Mouse (Mus musculus) urinary bladder, postnatal 4 days (tissue): ENCODE results near the gene Btbd9.
"Not testable (repeated sequence)": the region's sequence is repeated elsewhere in the genome, so short reads cannot be mapped to it uniquely, and the experiment has no call there.

Experiments
- DNase-seq, 2 experiments: peaks; one replicate each; pipeline ENCODE4 v3.0.0; 2021 to 2022; ENCODE audit warnings: low spot score in 2 of 2

Btbd9 gene

DNA sequence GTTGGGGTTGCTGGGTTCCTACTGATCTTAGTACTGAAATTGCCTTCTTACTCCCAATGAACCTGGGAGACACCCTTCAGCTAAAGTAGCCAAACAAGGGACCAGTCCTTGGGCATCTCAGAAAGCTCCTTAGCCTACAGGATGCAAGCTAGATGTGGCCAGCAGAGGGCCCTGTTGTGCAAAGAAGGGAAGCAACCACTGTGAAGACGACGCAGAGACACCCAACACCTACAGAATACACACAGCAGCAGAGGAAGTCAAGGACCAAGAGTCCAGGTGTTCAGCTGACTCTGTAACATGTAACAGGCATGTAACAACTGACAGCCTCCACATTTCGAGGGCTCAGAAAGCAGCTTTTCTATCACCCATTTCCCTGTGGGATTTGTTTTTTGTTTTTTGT is 16.8 kb downstream of the Btbd9 start:
- DNase-seq: no peak

DNA sequence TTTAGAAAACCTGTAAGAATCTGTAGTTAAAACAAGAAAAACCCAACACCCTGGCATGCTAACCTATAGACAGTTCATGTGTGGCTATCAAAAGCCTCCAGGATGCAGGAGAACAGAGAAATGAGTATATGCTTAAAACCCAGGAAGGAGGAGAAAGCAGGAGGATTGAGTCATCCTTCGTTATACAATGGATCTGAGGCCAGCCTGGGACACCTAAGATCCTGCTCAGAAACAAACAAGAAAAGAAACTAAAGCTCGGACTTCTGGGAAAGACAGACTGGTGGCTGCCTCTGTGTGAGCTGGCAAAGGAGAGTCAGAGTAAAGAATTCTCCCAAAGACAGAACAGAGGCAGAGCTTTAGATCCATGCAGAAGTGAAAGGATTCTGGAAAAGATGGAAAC is 17.7 kb downstream of the Btbd9 start:
- DNase-seq: no peak

DNA sequence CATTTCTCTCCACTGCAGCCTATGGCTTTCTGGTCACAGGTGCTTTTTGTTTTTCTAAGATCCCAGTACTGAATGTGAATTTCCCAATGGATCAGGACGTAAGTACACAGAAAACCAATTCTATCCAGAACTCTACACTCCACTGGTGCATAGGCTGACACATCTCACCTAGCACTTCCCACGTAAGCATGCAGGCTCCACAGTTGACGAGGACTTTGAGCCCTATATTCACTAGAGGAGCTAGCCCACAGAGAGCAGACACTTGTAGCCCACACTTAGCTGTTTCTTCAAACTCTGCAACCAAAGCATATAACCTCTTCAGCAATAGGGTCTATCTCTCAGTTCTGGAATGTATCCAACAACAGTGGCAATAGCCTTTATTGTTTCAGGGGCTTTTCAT is 19.8 kb downstream of the Btbd9 start:
- DNase-seq: no peak

DNA sequence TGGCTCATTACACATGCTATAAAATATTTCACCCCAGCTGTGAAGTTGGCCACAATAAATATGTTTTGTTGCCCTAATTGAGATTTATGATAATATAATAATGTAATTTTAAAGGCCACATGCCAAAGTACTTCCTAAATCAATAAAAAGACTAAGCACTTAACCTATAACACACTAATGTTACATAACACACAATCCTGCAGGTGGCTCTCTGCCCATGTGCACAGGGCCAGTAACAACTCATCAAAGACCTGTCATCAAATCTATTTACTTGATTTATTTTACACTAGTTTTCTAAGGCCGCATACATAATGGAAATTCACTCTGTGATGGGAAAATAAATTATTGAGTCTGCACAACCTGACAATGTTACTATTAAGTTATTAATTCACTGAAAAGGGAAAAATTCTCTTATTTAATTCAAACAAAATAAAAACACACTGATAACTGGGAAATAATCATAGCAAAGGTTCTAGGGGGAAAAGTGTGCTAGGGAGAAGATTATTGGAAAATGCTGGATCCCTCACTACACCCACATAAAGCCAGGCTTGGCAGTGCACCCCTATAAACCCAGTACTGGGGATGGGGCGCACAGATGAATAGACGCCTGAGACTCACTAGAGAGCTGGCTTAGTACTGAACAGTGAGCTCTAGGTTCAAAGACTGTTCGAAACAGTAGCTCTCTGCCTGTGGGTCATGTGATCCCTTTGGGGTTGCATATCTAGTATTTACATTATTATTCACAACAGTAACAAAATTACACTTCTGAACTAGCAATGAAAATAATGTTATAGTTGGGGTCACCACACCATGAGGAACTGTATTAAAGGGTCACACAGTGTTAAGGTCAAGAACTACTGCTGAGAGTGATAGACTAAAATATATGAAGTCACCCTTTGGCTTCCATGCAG is 23.0 kb downstream of the Btbd9 start:
- no peak for DNase-seq

DNA sequence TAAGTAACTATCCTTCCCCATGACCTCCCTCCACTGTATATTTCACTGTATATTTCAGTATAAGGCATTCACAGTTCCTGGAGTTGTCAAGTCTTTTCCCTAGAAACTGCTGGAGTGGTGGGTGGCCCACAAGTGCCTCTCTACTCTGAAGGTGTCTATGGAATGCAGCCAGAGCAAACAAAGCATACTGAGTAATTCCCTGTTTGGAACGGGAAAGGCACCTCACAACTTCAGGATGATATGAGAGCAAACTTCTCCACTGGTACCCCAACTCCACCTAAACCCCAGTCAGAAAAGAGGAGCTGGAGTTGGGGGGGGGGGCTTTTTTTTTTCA is 25.5 kb downstream of the Btbd9 start:
- no peak for DNase-seq

DNA sequence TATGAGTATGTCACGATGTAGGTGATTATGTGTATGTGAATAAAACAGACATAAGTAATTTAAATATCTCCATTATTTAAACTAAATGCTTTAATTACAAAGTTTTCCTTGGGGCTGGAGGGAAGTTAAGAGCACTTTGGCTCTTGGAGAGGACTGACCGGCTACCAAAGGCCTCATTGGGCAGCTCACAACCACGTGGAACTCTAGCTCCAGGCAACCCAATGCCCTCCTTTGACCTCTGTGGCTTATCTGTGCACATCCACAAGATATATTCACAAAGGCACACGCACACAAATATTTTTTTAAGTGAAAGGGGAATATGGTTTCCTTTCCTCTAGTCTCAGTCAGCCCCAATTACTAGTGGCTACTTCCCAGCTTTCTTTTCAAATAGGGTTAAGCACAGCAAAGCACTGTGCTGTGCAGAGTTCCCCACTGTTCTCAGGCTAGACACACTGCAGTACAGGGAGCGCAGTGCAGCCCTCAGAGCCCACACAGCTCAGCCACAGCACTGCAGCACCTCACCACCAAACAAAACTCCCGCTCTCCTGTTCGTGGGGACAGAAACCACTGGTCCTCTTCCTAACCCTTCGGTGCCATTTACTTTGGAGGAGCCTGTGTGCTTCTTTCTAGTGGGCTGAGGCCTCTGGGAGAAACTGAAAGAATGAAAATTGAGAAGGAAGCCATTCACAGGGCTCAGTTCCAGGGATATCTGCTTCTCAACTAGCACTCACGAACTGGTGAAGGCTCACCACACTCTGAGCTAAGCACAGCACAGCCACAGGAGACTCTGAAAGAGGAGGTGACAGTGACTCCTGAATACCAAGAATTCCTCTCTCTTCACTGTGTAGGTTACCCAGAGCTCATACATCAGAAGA is 26.2 kb downstream of the Btbd9 start:
- DNase-seq: no peak

DNA sequence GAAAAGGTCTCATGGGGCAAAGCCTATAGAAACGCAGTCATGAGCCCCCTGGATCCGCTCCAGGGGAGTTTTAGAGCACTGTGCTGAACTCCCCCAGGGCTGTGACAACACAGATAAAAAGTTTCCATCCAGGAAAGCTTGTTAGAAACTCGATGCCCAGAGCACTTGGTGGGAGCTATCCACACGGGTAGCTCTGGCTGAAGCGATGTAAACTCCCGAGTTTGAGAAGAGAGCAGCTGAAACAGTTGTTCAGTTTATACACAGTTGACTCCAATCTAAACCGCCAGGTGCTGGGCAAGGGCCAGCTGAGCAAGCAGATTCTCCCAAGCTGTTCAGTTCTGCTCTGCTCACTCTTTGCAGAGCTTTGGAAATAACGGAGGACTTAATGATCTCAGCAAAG is 37.2 kb downstream of the Btbd9 start:
- DNase-seq: peak in 1 of 2 experiments; percentile 46

DNA sequence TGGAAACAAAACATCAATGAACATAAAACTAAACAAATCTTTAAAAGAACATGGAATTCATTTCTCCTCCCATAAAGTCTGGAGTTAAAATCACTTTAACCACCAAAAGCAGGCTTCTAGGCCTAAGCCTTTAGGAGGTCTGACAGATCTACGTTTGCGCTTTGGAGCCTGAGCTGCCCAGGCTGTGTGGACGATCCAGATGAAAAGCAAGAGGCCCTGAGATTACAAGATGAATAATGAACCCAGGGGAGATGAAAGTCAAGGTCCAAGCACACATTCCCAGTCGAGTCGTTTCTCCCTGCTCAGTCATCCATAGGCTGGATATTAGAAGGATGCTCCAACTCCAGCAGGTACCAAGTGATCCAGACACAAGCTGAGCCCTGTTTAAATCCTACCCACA is 39.6 kb downstream of the Btbd9 start:
- DNase-seq: no peak

DNA sequence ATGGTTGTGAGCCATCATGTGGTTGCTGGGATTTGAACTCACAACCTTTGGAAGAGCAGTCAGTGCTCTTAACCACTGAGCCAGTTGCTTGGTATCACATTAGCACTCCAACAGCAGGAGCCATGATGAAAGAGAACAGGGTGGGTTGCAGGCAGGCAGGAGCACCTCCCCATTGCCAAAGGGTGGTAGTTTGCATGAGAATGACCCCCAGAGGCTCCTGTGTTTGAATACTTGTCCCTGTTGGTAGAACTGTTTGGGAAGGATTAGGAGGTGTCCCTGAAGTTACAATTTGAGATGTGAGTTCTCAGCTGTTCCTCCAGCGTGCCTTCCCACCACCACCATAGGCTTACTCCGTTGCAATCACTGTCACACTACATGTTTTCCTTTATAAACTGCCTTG is 43.2 kb downstream of the Btbd9 start:
- DNase-seq: no peak

DNA sequence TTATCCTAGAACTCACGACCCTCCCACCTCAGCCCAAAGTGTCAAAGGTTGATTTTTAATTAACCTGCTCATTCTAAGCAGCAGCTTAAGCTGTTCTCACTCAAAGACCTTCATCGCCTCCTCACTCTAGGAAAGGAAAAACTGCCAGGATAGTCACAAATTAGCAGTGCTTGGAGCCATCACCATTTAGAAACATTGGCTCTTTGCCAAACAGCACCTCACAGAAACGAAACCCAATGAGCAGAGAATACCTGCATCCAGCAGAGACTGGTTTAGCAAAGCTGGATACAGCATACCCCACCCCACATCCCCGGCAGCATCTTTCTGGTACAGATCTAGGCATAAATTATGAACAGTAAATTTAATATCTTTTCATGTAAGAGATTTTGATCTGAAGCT is 45.7 kb downstream of the Btbd9 start:
- DNase-seq: no peak

DNA sequence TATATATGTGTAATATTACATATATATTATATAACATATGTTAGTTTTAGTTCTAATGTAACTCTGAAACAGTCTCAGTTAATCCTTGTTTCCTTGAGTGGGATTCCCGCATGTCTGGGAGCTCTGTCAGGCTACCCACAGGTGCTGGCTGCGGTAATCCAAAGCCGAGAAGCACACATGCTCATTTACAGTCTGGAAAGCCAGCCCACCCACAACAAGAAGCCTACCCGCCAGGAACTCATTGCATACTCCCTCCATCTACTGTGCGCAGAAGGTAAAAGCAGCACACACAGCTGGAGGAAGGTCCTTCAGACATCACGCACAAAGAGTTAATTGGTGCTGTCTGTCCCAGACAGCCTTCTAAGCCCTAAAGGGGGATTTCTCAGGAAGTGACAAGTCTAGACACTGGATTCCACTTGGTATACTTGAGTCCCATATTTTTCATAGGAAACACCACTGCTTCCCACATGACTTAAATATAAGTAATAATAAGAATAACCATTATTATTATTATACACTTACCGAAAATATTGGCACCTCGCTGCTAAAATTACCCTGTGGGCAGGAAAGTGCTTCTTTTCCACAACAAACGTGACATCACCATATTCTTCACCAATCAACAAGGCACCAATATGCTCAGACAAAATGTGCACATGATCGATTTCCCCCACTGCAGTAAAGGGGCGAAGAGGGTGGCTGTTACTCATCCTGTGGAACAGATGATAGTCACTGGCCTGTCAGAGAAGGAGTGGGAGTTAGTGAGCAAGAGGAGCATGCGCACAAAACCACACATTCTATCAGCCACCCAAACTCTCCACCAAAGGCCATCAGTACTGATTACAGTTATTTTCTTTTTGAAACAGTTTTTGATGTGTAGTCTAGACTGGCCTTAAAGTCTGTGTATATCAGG is 46.4 kb downstream of the Btbd9 start:
- no peak for DNase-seq

DNA sequence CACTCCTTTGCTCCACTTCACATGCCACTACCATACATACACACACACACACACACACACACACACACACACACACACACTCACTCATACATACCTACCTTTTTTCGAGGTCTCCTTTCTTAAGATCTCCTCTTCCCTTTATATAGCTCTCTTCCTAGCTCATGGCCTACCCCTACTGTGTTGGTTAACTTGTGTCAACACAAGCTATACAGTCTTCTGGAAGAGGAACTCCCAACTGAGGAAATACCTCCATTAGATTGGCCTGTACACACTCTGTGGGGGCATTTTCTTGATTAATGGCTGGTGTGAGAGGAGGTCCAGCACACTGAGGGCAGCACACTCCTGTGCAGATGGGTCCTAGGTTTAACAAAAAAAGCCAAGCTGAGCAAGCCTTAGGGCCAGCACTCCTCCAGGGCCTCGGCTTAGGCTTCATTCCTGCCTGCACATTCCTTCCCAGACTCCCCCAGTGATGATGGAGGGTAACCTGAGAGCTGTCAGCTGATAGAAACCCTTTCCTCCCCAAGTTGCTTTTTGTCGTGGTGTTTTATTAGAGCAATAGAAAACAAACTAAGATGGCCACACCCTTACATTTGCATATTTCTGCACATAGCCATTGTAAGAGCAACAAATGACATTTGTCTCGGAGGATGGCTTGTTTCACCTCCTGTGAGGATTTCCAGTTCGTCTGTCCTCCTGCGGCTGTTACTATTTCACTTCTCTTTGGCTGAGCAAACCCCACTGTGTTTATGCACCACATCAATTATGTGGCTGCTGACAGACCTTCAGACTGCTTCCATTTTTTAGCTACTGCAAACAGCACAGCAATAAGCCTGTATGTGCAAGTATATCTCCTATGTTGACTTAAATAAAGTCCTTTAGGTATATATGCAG is 50.6 kb downstream of the Btbd9 start:
- DNase-seq: no peak

DNA sequence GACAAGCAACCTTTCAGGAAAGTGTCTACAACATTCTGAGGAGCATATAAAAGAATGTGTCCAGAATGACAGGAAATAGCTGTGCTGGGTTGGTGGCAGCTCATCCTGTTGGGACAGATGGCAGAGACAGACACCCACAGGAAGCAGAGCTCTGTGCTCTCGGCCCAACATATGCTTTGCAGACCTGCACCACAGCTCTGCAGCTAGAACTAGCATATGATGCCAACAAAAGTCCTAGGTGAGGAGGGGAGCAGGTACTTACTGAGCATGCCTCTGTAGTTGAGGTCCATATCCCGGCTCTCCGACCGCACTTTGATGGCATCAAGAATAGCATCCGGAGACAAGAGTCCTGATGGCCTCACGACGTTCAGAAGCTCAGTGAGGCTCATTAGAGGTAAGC is 51.8 kb downstream of the Btbd9 start:
- no peak for DNase-seq

DNA sequence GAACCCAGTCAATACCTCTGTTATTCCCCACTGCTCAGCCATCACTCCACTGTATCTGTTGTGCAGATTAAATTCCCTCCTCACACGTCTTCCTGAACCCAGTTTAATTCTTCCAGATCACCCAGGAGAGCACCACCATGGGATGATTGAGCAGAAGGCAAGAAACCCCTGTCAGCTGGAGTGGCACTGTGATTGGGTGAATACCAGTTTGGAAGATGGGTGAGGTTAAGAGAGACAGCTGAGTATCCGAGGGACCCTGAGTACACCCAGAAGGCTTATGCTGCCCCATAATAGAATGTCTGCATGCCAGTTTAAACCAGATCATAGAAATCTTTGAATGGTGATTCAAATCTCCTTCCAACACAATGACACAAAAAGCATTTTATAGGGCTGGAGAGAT is 52.5 kb downstream of the Btbd9 start:
- DNase-seq: no peak

DNA sequence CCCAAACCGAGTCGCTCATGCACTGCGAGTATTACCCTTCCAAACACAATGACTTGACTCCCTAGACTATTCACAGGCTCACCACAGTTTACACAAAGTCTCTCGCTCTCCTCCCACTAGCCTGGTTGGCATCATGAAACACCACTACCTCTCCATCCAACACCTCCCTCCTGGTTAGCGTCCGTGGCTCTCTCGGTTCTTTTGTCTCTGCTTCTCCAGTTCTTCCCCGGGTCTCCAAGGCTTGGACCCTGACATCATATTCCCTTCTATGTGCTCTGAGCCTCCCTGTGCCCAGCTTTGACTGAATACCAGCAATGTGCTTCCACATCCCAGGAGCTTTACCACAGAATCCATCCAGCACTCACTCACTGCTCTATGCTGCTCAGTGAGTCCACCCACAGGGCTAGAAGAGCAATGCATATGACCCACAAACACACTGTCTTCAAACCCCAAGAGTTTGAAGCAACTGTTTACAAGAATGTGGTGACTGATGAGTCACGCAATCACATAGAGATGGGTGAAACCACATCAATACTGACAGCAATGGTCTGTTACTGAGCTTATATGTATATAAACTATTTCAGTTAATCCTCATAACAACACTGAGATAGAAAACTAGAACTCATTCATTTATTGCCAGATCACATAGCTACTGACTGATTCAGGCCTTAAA is 53.7 kb downstream of the Btbd9 start:
- no peak for DNase-seq

DNA sequence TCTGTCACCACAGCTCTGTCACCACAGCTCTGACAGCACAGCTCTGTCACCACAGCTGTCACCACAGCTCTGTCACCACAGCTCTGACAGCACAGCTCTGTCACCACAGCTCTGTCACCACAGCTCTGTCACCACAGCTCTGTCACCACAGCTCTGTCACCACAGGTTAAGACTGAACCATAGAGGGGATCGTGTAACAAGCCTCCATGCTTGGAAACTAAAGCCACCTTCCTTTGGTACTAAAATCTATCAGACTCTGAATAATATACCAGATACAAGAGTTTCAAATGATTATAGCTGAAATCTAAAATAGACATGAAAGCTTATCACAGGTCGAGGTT is 57.1 kb downstream of the Btbd9 start:
- DNase-seq: not testable (repeated sequence)

DNA sequence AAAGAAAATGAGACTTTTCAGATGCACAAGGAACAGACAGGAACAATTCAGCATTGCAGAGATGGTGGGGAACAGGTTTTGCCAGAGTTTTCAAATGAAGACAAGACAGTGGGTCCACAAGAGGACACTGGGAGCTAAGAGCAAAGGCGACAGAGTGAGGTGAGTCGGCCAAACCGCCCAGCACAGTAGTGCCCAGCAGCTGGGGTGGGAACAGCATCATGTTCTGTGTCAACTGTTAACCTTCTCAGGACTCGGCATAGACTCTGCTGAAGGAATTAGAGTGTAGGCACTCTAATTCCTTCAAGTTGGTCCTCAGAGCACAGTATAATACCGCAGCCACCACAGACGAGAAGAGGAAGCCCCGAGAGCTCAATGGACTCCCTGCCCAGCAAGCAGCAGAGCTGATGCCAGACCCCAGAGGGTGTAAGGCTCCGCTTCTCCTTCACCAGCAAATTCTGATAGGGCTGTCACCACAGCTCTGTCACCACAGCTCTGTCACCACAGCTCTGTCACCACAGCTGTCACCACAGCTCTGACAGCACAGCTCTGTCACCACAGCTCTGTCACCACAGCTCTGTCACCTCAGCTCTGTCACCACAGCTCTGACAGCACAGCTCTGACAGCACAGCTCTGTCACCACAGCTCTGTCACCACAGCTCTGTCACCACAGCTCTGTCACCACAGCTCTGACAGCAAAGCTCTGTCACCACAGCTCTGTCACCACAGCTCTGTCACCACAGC is 57.7 kb downstream of the Btbd9 start:
- no peak for DNase-seq

DNA sequence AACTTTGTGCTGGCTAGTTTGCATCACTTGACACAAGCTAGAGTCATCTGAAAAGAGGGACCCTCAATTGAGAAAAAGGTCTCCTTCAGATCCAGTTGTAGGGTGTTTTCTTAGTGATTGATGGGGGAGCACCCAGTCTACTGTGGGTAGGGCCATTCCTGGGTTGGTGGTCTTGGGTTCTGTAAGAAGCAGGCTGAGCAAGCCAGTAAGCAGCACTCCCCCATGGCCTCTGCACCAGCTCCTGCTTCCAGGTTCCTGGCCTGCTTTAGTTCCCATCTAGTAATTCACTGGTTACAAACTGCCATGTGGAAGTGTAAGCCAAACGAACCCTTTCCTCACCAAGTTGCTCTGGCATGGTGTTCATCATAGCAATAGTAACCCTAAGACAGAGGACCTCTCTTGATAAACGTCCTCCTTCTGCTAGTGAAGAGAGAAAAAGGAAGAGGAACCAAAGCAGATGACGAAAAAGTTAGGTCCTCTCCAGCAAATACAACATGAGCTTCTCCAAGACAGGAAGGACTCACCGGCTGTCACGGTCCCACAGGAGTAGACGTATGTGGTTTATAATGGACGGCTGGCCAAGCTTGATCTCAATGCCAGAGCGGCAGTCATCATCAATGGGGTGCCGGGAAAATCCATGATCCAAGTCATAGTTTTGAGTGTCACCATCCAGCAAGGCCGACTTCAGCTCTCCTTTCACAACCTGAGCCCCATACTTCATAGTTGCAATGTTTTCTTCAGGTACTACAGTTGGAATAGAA is 59.5 kb downstream of the Btbd9 start:
- DNase-seq: no peak

DNA sequence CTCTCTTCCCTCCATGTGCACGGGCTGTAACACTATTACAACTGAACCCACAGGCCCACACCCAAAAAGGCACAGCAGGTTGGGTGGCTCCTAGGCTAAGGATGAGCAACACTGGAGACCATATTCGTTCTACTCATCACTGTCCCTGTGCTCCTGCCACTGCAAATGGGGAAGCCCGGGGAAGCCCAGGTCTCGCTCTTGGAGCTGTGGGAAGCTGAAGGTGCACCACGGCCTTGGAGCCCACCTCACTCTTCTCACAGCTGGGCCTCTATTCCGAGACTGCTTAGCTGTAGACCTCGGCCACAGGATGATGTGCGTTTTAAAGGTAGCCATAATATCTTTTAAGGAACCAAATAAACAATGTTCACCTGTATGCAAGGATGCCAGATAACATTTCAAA is 60.9 kb downstream of the Btbd9 start:
- no peak for DNase-seq
